In the genomic region with DNA sequence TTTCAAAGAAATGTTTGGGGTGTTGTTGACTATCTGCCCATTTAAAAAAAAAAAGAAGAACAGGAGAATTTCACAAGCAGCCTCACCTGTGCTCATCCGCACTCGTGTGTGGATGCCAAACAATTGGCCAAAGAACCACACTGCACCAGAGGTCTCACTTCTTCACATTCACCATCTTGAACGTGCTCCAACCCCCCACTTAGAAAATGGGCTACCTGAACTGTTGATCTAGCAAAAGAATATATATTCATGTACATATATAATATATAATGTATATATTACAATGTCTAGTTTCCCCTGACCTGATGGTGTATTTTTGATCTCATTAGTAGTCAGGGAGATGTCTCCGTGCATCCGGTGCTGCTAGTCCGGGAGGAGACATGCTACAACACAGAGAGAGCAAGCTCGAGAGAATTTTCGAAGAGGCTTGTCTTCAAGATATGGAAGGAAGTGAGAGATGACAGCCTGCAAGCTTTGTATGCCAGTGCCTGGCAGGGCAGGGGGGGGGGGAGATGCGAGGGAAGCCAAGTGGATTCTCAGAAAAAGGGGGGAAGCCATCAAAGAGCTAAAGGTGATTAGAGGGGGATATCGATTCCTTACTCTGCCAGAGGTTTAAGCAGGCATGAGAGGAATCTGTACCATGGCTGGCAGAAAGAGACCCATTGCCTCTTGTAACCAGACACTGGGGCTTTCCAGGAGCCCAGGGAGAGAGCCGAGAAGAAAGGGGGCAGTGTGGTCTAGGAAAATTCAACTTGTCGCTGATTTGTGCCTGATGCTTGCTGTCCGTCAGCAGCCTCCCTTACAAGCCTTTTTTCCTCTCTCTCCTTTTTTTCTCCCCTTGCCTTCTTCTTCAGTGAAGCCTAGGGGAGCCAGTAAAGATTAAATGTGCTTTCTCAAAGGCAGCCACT, we compare ENCODE assay signal across 7 mouse cellular contexts.
DNase-seq lines count a peak whose midpoint lies in the region; ATAC-seq and TF ChIP-seq lines count a peak whose summit lies in the region.

No protein-coding gene starts in this region.

- no peaks in the 10 kb centered on the region for H3K27me3 ChIP-seq in heart, embryonic 12.5 days (replicated peaks)
- H3K27me3 ChIP-seq in kidney, embryonic 15.5 days: no peaks in the 10 kb centered on the region
- H3K27me3 ChIP-seq in limb, embryonic 13.5 days: no peaks in the 10 kb centered on the region
- H3K27me3 ChIP-seq in myocyte (ENCODE audit: control insufficient read depth, insufficient read depth, insufficient read length): no peaks in the 10 kb centered on the region

- H3K79me2 ChIP-seq in myocyte (ENCODE audit: control insufficient read depth, insufficient read depth): peaks cover 53% of the 10 kb centered on the region

- peak; percentile 98 for DNase-seq in brain, embryonic 14.5 days (ENCODE audit: low read depth)
- DNase-seq in thymus, postnatal 0 days (ENCODE audit: low spot score): no peak

- TF ChIP-seq POLR2A in brain, embryonic 14.5 days (IDR thresholded peaks at IDR 0.05; ENCODE audit: borderline replicate concordance, extremely low read depth, insufficient read depth, insufficient read length, poor library complexity, severe bottlenecking): peak; percentile 29; the same call in 1 of the 2 replicates
- TF ChIP-seq POLR2A in embryonic fibroblast, embryonic 13.5 days (IDR thresholded peaks at IDR 0.05; ENCODE audit: low read depth, low read length): peak; percentile 71
- peak; percentile 18 for TF ChIP-seq POLR2A in myocyte (IDR thresholded peaks at IDR 0.05; ENCODE audit: insufficient read length, low read depth)

- peak; percentile 66 for ATAC-seq in heart, embryonic 12.5 days (ENCODE audit: insufficient number of reproducible peaks, low FRiP score)
- peak; percentile 80 for ATAC-seq in kidney, embryonic 15.5 days (replicated peaks; ENCODE audit: low FRiP score)
- peak; percentile 85 for ATAC-seq in limb, embryonic 13.5 days (ENCODE audit: low FRiP score, low read depth)

- peak overlapping the region; percentile 66 for H3ac ChIP-seq in myocyte (ENCODE audit: control insufficient read depth, insufficient read length)

- TF ChIP-seq CTCF in brain, embryonic 14.5 days (IDR thresholded peaks at IDR 0.05; ENCODE audit: borderline replicate concordance, extremely low read depth, insufficient read depth, insufficient read length): peak; percentile 60
- TF ChIP-seq CTCF in embryonic fibroblast, embryonic 13.5 days (IDR thresholded peaks at IDR 0.05; ENCODE audit: borderline replicate concordance, insufficient read depth, low read length): no peak

- H3K9ac ChIP-seq in heart, embryonic 12.5 days: peak overlapping the region; percentile 88
- H3K9ac ChIP-seq in kidney, embryonic 15.5 days: peak overlapping the region; percentile 64
- peak overlapping the region; percentile 93 for H3K9ac ChIP-seq in limb, embryonic 13.5 days

- H3K36me3 ChIP-seq in heart, embryonic 12.5 days: no peaks in the 10 kb centered on the region
- no peaks in the 10 kb centered on the region for H3K36me3 ChIP-seq in kidney, embryonic 15.5 days
- no peaks in the 10 kb centered on the region for H3K36me3 ChIP-seq in limb, embryonic 13.5 days
- peaks cover 6% of the 10 kb centered on the region for H3K36me3 ChIP-seq in myocyte (ENCODE audit: control insufficient read depth, insufficient read depth)

- peak overlapping the region; percentile 100 for H3K27ac ChIP-seq in embryonic fibroblast, embryonic 13.5 days (ENCODE audit: insufficient read depth, low read length)
- H3K27ac ChIP-seq in heart, embryonic 12.5 days (ENCODE audit: poor library complexity, severe bottlenecking): peak overlapping the region; percentile 82
- peak overlapping the region; percentile 91 for H3K27ac ChIP-seq in kidney, embryonic 15.5 days
- H3K27ac ChIP-seq in limb, embryonic 13.5 days: peak overlapping the region; percentile 100

- peak overlapping the region; percentile 64 for H3K4me3 ChIP-seq in embryonic fibroblast, embryonic 13.5 days (ENCODE audit: insufficient read depth, low read length)
- peak overlapping the region; percentile 85 for H3K4me3 ChIP-seq in heart, embryonic 12.5 days
- H3K4me3 ChIP-seq in kidney, embryonic 15.5 days (replicated peaks): peak overlapping the region; percentile 63
- peak overlapping the region; percentile 66 for H3K4me3 ChIP-seq in limb, embryonic 13.5 days
- H3K4me3 ChIP-seq in myocyte: peak overlapping the region; percentile 96

- WGBS in heart, embryonic 12.5 days: 23% methylated on average over 13 of the region's 13 CpGs
- 34% methylated on average over 13 of the region's 13 CpGs for WGBS in kidney, embryonic 15.5 days
- 26% methylated on average over 13 of the region's 13 CpGs for WGBS in limb, embryonic 13.5 days

- peaks cover 12% of the 10 kb centered on the region for H3K4me1 ChIP-seq in embryonic fibroblast, embryonic 13.5 days (ENCODE audit: control insufficient read depth, insufficient read depth, low read length)
- peaks cover 28% of the 10 kb centered on the region for H3K4me1 ChIP-seq in heart, embryonic 12.5 days (replicated peaks)
- H3K4me1 ChIP-seq in kidney, embryonic 15.5 days: peaks cover 15% of the 10 kb centered on the region
- peaks cover 35% of the 10 kb centered on the region for H3K4me1 ChIP-seq in limb, embryonic 13.5 days

- no peaks in the 10 kb centered on the region for H3K9me3 ChIP-seq in heart, embryonic 12.5 days (replicated peaks)
- no peaks in the 10 kb centered on the region for H3K9me3 ChIP-seq in kidney, embryonic 15.5 days (replicated peaks)
- no peaks in the 10 kb centered on the region for H3K9me3 ChIP-seq in limb, embryonic 13.5 days

- H3K4me2 ChIP-seq in heart, embryonic 12.5 days: peak overlapping the region; percentile 76
- H3K4me2 ChIP-seq in kidney, embryonic 15.5 days: peak overlapping the region; percentile 79
- peak overlapping the region; percentile 62 for H3K4me2 ChIP-seq in limb, embryonic 13.5 days (replicated peaks)
- H3K4me2 ChIP-seq in myocyte (ENCODE audit: low read depth): peak overlapping the region; percentile 80

TF ChIP-seq in myocyte, 11 proteins besides CTCF, POLR2A, EP300 and RAD21:
- no peak for TF ChIP-seq TCF12 (IDR thresholded peaks at IDR 0.05; ENCODE audit: insufficient read depth, poor library complexity, severe bottlenecking)
- no peak for TF ChIP-seq MAX (IDR thresholded peaks at IDR 0.05; ENCODE audit: low read depth)
- no peak for TF ChIP-seq REST (IDR thresholded peaks at IDR 0.05; ENCODE audit: insufficient read depth, insufficient read length)
- TF ChIP-seq SRF (IDR thresholded peaks at IDR 0.05; ENCODE audit: control insufficient read depth, insufficient read length, low read depth): no peak

Comparison
In these comparisons a context has a peak if more than half of its experiments do, and no peak if none do; other contexts are left out.
1. POLR2A ChIP-seq: peak in every context shown above with its lines; median percentile 71 in embryonic fibroblast, embryonic 13.5 days; 29 in brain, embryonic 14.5 days; 18 in myocyte.